Mouse (Mus musculus): Measurements from ENCODE around the gene Plppr1.

DNA sequence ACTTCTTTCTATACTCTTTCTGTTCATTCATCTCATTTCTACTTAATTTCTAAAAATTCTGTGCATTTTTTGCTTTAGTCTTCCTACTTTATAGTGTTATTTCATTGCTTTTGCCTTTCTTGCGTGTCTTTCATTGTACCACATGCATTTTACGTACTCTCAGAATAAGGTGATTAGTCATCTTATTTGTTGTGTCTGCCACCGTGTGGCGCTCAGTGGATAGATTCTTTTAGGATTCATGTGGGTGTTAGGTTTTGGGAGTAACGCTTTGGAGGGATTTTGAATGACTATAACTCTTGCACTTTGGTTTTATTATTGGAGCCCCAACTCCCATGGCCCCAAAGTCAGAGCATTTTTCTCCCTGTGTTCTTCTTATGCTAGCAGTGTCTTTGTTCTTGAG, 152.5 kb downstream of the Plppr1 start:
- no peak for TF ChIP-seq CTCF (conservative IDR thresholded peaks at IDR 0.05; ENCODE audit: insufficient read depth, insufficient read length, low read depth, low read length)
- TF ChIP-seq POLR2A (IDR thresholded peaks at IDR 0.05; ENCODE audit: low read depth, low read length): no peak
